ENCODE assay signal across 8 mouse cellular contexts in genomic region chr9:107563029-107563581, GRCm38 (mm10). TPM values are rescaled to one million over a fixed set of nuclear protein-coding genes. Genes with fewer than 3 reads are reported as not detected.
A peak's percentile ranks its signal among the peaks of the same experiment; 100 is the strongest.
DNase-seq lines count a peak whose midpoint lies in the region; ATAC-seq lines count a peak whose summit lies in the region.

Tusc2 (plus strand) TSS chr9:107563255.

- peaks cover 62% of the 10 kb centered on the region for H3K4me1 ChIP-seq in hindbrain, embryonic 10.5 days (replicated peaks)

- no peaks in the 10 kb centered on the region for H3K27me3 ChIP-seq in hindbrain, embryonic 10.5 days (ENCODE audit: insufficient read depth, poor library complexity, severe bottlenecking)

- WGBS in hindbrain, embryonic 10.5 days = under 1% methylated on average over 46 of the region's 46 CpGs

- no peaks in the 10 kb centered on the region for H3K9me3 ChIP-seq in hindbrain, embryonic 10.5 days

- ATAC-seq in frontal cortex, adult (ENCODE audit: low TSS enrichment) = peak; percentile 96

- H3K27ac ChIP-seq in hindbrain, embryonic 10.5 days = peak within 1 kb of the TSS; percentile 88

- H3K36me3 ChIP-seq in hindbrain, embryonic 10.5 days = peaks cover 70% of the 10 kb centered on the region

- peak within 1 kb of the TSS; percentile 95 for H3K4me3 ChIP-seq in hindbrain, embryonic 10.5 days

- DNase-seq in Muller cell, postnatal 12 days (ENCODE audit: inconsistent ontology term) = peak; percentile 93
- DNase-seq in cerebellum, adult 9-10 months = peak; percentile 95
- DNase-seq in hindbrain, embryonic 10.5 days (ENCODE audit: low spot score) = peak; percentile 95
- peak; percentile 89 to 92 for DNase-seq in layer of hippocampus, postnatal 10 days (ENCODE audit: low spot score in 2 of 2)
- DNase-seq in lung, postnatal 10 days = peak; percentile 96
- peak; percentile 93 for DNase-seq in retina, embryonic 14.5 days (ENCODE audit: low spot score)
- peak; percentile 94 for DNase-seq in thymus, postnatal 4 days

RNA-seq across cellular contexts. Expression of gene Tusc2, which starts in this region (rescaled TPM):
- 79.8 and 87.1 TPM in 2 replicates for polyA plus RNA-seq in hindbrain, embryonic 10.5 days (2016; fragmentation: Nextera tagmentation; extraction: Ambion mirVana)
- total RNA-seq in layer of hippocampus, postnatal 10 days (2021) = 10 to 100 TPM; 58.3 to 66.6 TPM

Comparison
In these comparisons a context has a peak if more than half of its experiments do, and no peak if none do; other contexts are left out.
1. Peak in every context shown above with its lines: DNase-seq, ATAC-seq, H3K4me3 ChIP-seq and H3K27ac ChIP-seq.